Mouse (Mus musculus): ENCODE results near the gene Btnl10. TPM values are rescaled to one million over a fixed set of nuclear protein-coding genes. Genes with fewer than 3 reads are reported as not detected.

Btnl10 gene
- total and polyA plus RNA-seq, 3 experiments, result not detected

DNA sequence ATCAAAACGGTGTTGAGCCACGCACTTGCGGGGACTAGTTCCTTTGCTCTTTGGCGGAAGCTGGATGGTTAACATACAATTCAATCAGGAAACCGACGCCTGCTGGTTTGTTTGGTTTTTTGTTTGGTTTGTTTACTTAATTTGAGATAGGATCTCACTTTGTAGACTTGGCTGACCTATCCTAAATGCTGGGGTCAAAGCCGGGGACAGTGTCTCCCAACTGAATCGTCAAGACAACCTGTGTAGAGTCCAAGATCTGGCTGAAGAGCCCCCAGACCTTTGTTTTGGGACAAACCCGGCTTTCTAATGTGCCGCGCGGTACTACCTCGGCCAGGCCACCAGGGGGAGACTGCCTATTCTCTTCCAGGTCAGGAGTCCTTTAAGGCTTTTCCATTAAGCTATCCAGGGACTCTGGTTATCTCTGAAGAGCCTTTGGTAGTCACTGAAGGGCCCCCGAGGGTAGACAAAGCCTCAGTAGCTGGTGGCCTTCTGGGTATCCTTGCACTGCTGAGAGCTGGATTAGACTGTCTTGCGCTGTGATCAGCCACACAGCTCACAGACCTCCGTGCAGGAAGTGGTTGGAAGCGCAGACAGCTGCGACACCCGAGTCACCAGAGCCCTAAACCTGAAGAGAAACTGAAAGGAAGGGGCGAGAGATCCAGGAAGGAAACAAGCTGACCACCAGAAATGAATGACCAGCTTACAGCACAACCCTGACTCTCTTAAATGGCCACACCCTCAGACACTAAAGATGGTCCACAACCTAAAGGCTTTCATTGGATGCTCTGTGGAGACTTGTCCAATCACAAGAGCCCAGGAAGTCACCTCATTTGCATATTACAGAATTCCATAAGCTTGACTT lies 10.3 kb downstream of the Btnl10 start (continued):
- TF ChIP-seq POLR2AphosphoS2 (IDR thresholded peaks at IDR 0.05; ENCODE audit: low read depth, low read length), result no peak
- no peak for TF ChIP-seq JUN (IDR thresholded peaks at IDR 0.05; ENCODE audit: insufficient read depth, low read depth, low read length)
- TF ChIP-seq MAFK (IDR thresholded peaks at IDR 0.05; ENCODE audit: insufficient replicate concordance, low read length), result no peak
- TF ChIP-seq NELFE (IDR thresholded peaks at IDR 0.05; ENCODE audit: low read depth, low read length), result no peak; the same call in 1 of the 2 replicates
- no peak for TF ChIP-seq ZMIZ1 (IDR thresholded peaks at IDR 0.05; ENCODE audit: low read depth, low read length)
- no peak for TF ChIP-seq NRF1 (IDR thresholded peaks at IDR 0.05; ENCODE audit: low read depth, low read length)
- no peak for TF ChIP-seq PAX5 (IDR thresholded peaks at IDR 0.05; ENCODE audit: low read length)
- peak; percentile 62; the same call in 1 of the 2 replicates for TF ChIP-seq ETS1 (conservative IDR thresholded peaks at IDR 0.05; ENCODE audit: low read depth, low read length)
- no peak for TF ChIP-seq GABPA (IDR thresholded peaks at IDR 0.05; ENCODE audit: insufficient replicate concordance, low read depth, low read length)
- TF ChIP-seq RCOR1 (conservative IDR thresholded peaks at IDR 0.05; ENCODE audit: low read depth, low read length), result no peak
- TF ChIP-seq CHD1 (IDR thresholded peaks at IDR 0.05; ENCODE audit: low read depth, low read length), result no peak
- no peak for TF ChIP-seq MAZ (IDR thresholded peaks at IDR 0.05; ENCODE audit: low read depth, low read length)
- no peak for TF ChIP-seq IRF4 (IDR thresholded peaks at IDR 0.05; ENCODE audit: low read depth, low read length)
- TF ChIP-seq UBTF (IDR thresholded peaks at IDR 0.05; ENCODE audit: low read depth, low read length), result no peak
- peak; percentile 67 for TF ChIP-seq TCF12 (IDR thresholded peaks at IDR 0.05; ENCODE audit: low read depth, low read length)
- no peak for TF ChIP-seq ZKSCAN1 (IDR thresholded peaks at IDR 0.05; ENCODE audit: borderline replicate concordance, low read depth, low read length)

DNA sequence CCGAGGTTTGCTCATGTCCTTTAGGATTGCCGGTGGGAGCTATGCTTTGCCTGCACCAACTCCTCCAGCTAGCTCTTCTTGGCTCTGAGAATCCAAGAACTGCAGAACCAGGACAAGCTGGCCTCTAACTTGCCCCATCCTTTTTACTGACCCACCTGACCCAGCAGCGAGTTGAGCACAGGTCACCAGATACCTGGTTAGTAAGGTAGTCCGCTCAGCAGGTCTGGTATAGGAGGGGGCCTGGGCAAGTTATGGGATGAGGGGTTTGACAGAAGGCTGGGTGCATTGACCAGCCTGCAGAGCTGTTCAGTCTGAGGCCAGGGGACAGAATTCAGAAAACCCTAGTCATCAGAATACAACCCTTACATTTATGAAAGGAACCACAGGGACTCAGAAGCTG lies 11.3 kb downstream of the Btnl10 start:
- H3K27ac ChIP-seq (ENCODE audit: insufficient read depth, low read depth), result no peak overlapping the region
- in situ Hi-C loops (cut with MboI; ENCODE audit: low pct_ligation_motif_present, low pct_unique_long_range_greater_than_20kb, low sequenced_read_pairs) (no loop called here), dilution Hi-C loops (cut with MboI; ENCODE audit: extremely low pct_ligation_motif_present, extremely low pct_unique_long_range_greater_than_20kb, low sequenced_read_pairs) (no loop called here)
- H3K36me3 ChIP-seq (replicated peaks in 1 of 2; ENCODE audit: control insufficient read depth in 1 of 2, insufficient read depth in 1 of 2, low read length in 1 of 2), result peaks cover 33 to 38% of the 10 kb centered on the region in 2 experiments
- H3K79me2 ChIP-seq (replicated peaks; ENCODE audit: control insufficient read depth, extremely low read depth, insufficient read depth, poor library complexity, severe bottlenecking), result no peaks in the 10 kb centered on the region
- H3K27me3 ChIP-seq (replicated peaks), result peaks cover 10% of the 10 kb centered on the region
- TF ChIP-seq ZMIZ1 (IDR thresholded peaks at IDR 0.05; ENCODE audit: low read depth, low read length) (no peak), POLR2AphosphoS2 (IDR thresholded peaks at IDR 0.05; ENCODE audit: low read depth, low read length) (no peak), ETS1 (conservative IDR thresholded peaks at IDR 0.05; ENCODE audit: low read depth, low read length) (no peak), MAX (IDR thresholded peaks at IDR 0.05; ENCODE audit: low read length) (no peak)
- no peak for DNase-seq (ENCODE audit: extremely low read depth)
- H3K4me1 ChIP-seq (ENCODE audit: control insufficient read depth in 1 of 2, insufficient read depth in 2 of 2), result peaks cover 0 to 4% of the 10 kb centered on the region in 2 experiments; a peak in 2 of 4 replicates
- no peak overlapping the region for H3K9ac ChIP-seq (ENCODE audit: insufficient read depth, low read depth)
- no peak overlapping the region for H3K4me3 ChIP-seq (replicated peaks in 1 of 3; ENCODE audit: low read depth in 2 of 3, low read length in 2 of 3, poor library complexity in 1 of 3)
- H3K9me3 ChIP-seq (replicated peaks; ENCODE audit: low read length), result no peaks in the 10 kb centered on the region
- H3K4me2 ChIP-seq (ENCODE audit: insufficient read depth, low read depth, poor library complexity, severe bottlenecking), result no peak overlapping the region
